Mouse (Mus musculus): ENCODE results near the gene Plvap.

DNA sequence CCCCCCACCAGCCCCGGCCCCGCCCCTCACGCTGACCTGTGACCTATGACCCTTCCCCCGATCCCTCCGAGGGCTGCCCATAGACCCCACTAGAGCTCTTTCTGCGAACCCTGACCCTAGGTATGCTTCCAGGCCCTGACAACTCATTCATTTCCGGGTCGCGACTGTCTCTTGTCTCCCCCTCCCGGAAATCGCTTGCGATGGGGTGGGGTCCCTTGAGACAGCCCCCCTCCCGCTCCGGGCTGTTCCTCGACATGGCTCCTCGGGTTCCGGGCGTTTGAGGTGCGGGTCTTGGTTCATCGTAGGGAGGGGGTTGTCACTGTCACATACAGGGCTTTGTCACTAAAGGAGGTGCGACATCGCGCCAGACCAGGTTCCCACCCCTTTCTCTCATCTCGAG is 42.1 kb downstream of the Plvap start:
- TF ChIP-seq CTCF (IDR thresholded peaks at IDR 0.05; ENCODE audit: insufficient read depth, low read length) (no peak), POLR2A (IDR thresholded peaks at IDR 0.05; ENCODE audit: borderline replicate concordance, extremely low read depth, low read depth, low read length) (no peak)
